Mouse (Mus musculus) cortical plate, adult 2 months (tissue): ENCODE measurements around the gene Cdh20.

Source experiments
- CTCF ChIP-seq: fragments of 200-500 bp; IDR thresholded peaks from 2 replicates; pipeline ENCODE4 v1.5.1; 2011; ENCODE audit warnings: mild to moderate bottlenecking, control low read depth, low read length; ENCODE audit not compliant: insufficient read depth; ENCODE audit errors: extremely low read depth
- POLR2A ChIP-seq: fragments of 200-500 bp; IDR thresholded peaks from 2 replicates; pipeline ENCODE4 v1.6.1; 2011; ENCODE audit warnings: mild to moderate bottlenecking, low read length, control low read depth; ENCODE audit not compliant: insufficient read depth; ENCODE audit errors: extremely low read depth

- TF ChIP-seq POLR2A (no peak), CTCF (no peak)
These were observed 49.2 kb downstream of the Cdh20 start for GRCm38 (mm10) chr1:104817510-104817909.
